Mouse (Mus musculus): Measurements from ENCODE around the gene Fbxo47. TPM values are rescaled to one million over a fixed set of nuclear protein-coding genes. Genes with fewer than 3 reads are reported as not detected.

The Fbxo47 gene
- polyA plus RNA-seq, 1 experiment from 2014 or later, result 0.64 TPM

DNA sequence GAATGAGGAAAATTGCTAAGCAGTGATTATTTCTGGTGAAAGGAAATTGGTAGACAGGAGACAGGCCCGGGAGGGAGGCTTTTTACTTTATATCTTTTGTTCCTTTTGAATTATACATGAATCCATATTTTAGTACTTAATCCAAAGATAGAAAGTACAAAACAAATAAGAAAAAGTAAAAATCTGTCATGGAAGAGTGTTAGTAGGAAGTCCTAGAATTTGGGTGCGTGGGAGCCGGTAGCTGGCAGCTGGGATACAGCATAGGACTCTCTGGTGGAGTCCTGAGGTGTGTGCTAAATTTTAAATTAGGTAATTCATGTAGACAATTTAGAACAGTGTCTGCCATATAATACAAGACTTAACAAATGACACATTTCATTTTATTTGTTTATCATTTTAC, 16.4 kb downstream of the Fbxo47 start:
- no peak overlapping the region for H3K27ac ChIP-seq
- no peak overlapping the region for H3K4me3 ChIP-seq
- WGBS, result 92% methylated on average over 3 of the region's 3 CpGs
- no peaks in the 10 kb centered on the region for H3K36me3 ChIP-seq (replicated peaks)
- no peaks in the 10 kb centered on the region for H3K9me3 ChIP-seq
- no peak for DNase-seq (ENCODE audit: extremely low spot score, low spot score)
- H3K4me1 ChIP-seq, result no peaks in the 10 kb centered on the region
- no peaks in the 10 kb centered on the region for H3K27me3 ChIP-seq (ENCODE audit: poor library complexity, severe bottlenecking)

DNA sequence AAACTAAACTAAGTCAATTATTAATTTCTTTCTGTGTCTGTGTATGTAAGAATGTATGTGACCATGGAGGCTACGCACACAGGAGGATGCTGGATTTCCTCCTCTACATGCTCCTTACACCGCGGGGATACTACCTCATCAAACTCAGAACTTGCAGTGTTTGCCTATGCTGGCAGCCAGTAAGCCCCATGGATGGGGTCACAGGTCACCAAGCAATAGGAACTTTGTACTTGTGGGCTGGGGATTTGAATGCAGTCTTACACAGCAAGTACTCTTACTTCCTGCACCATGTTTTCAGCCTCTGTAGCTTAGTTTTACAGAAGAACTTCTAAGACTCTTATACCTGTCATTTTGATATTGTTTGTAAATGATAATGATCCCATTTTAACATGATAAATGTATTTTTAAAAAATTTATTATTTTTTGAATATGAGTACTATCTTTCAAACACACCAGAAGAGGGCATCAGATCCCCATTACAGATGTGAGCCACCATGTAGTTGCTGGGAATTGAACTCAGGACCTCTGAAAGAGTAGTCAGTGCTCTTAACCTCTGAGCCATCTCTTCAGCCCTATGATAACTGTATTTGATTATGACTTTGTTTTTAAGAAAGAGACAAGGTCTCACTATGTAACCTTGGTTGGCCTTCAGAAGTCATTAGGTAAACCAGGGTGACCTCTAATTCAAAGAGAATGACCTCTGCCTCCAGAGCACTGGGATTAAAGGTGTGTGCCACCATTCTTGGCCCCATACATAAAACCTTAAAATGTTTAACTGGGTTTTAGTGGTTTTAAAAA, 17.7 kb downstream of the Fbxo47 start:
- Histone ChIP-seq H3K9me3 (no peaks in the 10 kb centered on the region), H3K4me1 (no peaks in the 10 kb centered on the region), H3K4me3 (no peak overlapping the region), H3K27me3 (ENCODE audit: poor library complexity, severe bottlenecking) (no peaks in the 10 kb centered on the region), H3K27ac (no peak overlapping the region), H3K36me3 (replicated peaks) (no peaks in the 10 kb centered on the region)
- WGBS, result 94% methylated on average over 3 of the region's 3 CpGs
- DNase-seq (ENCODE audit: extremely low spot score, low spot score), result no peak

DNA sequence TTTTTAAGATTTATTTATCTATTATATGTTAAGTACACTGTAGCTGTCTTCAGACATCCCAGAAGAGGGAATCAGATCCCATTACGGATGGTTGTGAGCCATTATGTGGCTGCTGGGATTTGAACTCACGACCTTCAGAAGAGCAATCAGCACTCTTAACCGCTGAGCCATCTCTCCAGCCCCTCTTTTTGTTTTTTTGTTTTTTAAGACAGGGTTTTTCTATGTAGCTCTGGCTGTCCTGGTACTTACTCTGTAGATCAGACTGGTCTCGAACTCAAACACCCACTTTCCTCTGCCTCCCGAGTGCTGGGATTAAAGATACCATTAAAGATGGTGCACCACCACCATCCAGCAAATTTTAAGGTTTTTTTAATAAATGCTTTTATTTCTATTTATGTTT, 18.5 kb downstream of the Fbxo47 start:
- Histone ChIP-seq H3K36me3 (replicated peaks) (no peaks in the 10 kb centered on the region), H3K4me3 (no peak overlapping the region), H3K9me3 (no peaks in the 10 kb centered on the region), H3K4me1 (no peaks in the 10 kb centered on the region), H3K27ac (no peak overlapping the region), H3K27me3 (ENCODE audit: poor library complexity, severe bottlenecking) (no peaks in the 10 kb centered on the region)
- 88% methylated on average over 5 of the region's 5 CpGs for WGBS
- DNase-seq (ENCODE audit: extremely low spot score, low spot score), result no peak

DNA sequence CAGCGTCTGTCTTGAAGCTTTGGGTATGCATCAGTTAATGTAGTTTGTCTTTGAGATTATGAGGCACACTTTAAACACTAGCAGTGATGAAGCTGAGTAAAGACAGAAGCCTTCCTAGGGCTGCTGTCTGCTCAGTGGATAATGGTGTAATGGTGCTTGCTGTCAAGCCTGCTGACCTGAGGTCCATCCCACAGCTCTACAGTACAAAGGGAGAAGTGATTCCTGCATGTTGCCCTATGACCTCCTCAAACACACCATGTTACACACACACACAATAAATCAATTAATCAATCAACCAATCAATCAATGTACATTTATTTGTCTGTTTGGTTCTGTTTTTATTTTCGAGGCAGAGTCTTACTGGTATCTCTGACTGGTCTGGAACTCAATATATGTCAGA, 21.8 kb downstream of the Fbxo47 start:
- no peaks in the 10 kb centered on the region for H3K27me3 ChIP-seq (ENCODE audit: poor library complexity, severe bottlenecking)
- no peak for DNase-seq (ENCODE audit: extremely low spot score, low spot score)
- no peaks in the 10 kb centered on the region for H3K9me3 ChIP-seq
- no peaks in the 10 kb centered on the region for H3K4me1 ChIP-seq
- H3K36me3 ChIP-seq (replicated peaks), result no peaks in the 10 kb centered on the region
- H3K4me3 ChIP-seq, result no peak overlapping the region
- H3K27ac ChIP-seq, result no peak overlapping the region
- 79% methylated on average over 2 of the region's 2 CpGs for WGBS

DNA sequence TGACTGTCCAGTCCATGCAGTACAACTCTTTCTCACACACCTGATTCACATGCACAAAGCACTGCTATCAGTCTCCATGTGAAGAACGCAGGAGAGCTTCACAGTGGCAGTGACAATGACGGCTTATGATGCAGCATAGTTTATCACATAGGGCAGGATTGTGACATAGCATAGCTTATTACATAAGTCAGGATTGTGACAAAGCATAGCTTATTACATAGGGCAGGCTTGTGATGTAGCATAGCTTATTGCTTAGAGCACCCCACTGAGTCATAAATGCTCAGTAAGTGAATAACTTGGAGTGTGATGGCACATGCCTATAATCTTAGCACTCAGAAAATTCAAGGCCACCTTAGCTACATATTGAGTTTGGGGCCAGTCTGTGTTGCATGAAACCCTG, 28.5 kb downstream of the Fbxo47 start:
- DNase-seq (ENCODE audit: extremely low spot score, low spot score), result no peak
- Histone ChIP-seq H3K4me3 (no peak overlapping the region), H3K36me3 (replicated peaks) (no peaks in the 10 kb centered on the region), H3K27me3 (ENCODE audit: poor library complexity, severe bottlenecking) (no peaks in the 10 kb centered on the region), H3K4me1 (no peaks in the 10 kb centered on the region), H3K9me3 (no peaks in the 10 kb centered on the region), H3K27ac (no peak overlapping the region)
- WGBS, result 93% methylated on average over 2 of the region's 2 CpGs

DNA sequence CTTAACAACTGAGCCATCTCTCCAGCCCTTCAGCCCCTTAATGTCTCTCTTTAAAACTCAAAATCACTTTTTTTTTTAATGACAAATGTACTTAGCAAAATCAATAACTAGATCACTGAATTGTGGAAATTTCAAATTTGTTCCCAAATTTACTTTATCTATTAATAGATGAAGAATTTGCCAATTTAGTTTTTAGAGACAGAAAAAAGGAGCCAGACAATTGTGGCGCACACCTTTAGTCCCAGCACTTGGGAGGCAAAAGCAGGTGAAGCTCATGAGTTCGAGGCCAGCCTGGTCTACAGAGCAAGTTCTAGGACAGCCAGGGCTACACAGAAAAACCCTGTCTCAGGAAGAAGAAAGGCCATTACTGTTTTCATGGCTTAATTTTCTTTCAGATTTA, 32.4 kb downstream of the Fbxo47 start:
- 91% methylated on average over 2 of the region's 2 CpGs for WGBS
- Histone ChIP-seq H3K4me1 (no peaks in the 10 kb centered on the region), H3K27me3 (ENCODE audit: poor library complexity, severe bottlenecking) (no peaks in the 10 kb centered on the region), H3K9me3 (no peaks in the 10 kb centered on the region), H3K4me3 (no peak overlapping the region), H3K36me3 (replicated peaks) (no peaks in the 10 kb centered on the region), H3K27ac (no peak overlapping the region)
- DNase-seq (ENCODE audit: extremely low spot score, low spot score), result no peak

DNA sequence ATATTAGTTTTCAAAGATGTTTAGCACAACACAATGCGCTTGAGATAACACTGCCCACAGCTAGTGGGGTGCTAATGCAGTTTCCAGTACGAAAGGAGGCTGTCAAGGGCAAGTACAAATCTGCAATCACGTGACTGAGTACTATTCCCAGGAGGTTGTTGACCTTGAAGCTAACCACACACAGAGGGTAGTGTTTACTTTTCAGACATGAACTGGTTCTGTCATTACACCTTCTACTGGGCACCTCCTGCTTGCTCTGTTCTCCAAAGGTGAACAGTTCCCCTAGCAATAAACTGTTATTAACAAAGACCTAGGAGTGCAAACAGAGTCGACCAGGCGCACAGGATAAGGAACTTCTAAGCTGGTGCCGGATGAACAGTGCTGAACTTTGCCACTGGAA, 33.6 kb downstream of the Fbxo47 start:
- 85% methylated on average over 6 of the region's 6 CpGs for WGBS
- no peaks in the 10 kb centered on the region for H3K4me1 ChIP-seq
- no peaks in the 10 kb centered on the region for H3K27me3 ChIP-seq (ENCODE audit: poor library complexity, severe bottlenecking)
- no peak for DNase-seq (ENCODE audit: extremely low spot score, low spot score)
- no peak overlapping the region for H3K27ac ChIP-seq
- no peaks in the 10 kb centered on the region for H3K9me3 ChIP-seq
- H3K4me3 ChIP-seq, result no peak overlapping the region
- no peaks in the 10 kb centered on the region for H3K36me3 ChIP-seq (replicated peaks)

DNA sequence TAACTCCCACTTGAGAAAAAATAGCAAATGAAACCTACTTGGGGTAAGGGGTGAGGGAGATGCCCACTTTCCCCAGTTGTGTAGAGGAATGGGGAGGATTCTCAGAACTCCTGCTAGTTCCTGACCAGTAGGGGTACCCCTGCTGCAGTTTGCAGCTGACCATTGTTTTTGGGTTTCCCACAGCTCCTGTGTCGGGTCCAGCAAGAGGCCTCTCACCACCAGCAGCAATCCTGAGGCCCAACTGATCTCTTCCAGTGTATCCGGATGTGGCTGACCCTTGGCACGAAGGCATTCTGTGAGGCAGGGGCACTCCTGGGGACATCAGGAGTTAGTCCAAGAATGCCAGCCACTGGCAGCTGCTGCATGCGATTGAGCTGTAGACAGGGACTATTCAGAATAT, 42.0 kb downstream of the Fbxo47 start:
- H3K36me3 ChIP-seq (replicated peaks), result peaks cover 19% of the 10 kb centered on the region
- 31% methylated on average over 4 of the region's 4 CpGs for WGBS
- H3K4me1 ChIP-seq, result peaks cover 31% of the 10 kb centered on the region
- no peak for DNase-seq (ENCODE audit: extremely low spot score, low spot score)
- H3K4me3 ChIP-seq, result peak overlapping the region; percentile 60
- no peaks in the 10 kb centered on the region for H3K9me3 ChIP-seq
- H3K27ac ChIP-seq, result peak overlapping the region; percentile 91
- H3K27me3 ChIP-seq (ENCODE audit: poor library complexity, severe bottlenecking), result no peaks in the 10 kb centered on the region

DNA sequence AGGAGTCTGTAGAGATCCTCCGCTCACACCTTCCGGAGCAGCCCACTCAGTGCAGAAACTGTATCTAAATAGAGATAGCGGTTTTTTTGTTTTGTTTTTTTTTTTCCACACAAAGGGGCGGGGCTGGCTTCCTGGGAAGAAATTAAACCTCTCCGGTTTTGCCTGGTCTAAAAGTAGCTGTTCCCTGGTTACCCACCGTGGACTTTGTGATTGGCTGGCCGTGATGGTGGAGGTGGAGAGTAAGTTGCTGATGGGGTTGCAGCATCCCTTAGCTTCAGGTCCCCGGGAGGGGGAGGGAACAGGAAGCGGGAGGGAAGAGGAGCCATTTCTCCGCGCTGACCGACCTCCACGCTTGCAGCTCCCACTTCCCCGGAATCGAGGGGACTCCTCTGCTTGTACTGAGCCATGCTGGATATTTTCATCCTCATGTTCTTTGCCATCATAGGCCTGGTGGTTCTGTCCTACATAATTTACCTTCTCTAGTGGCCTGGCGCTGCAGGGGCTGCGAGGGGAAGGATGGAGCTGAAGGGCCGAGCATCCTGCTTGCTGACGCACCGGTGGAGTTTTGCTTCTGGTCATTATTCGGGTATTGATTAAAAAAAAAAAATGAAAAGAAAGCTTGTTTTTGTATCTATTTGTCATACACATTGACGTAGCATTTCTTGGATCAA, 42.8 kb downstream of the Fbxo47 start:
- Histone ChIP-seq H3K27me3 (ENCODE audit: poor library complexity, severe bottlenecking) (no peaks in the 10 kb centered on the region), H3K27ac (peak overlapping the region; percentile 91), H3K36me3 (replicated peaks) (peaks cover 28% of the 10 kb centered on the region), H3K4me3 (peak overlapping the region; percentile 60), H3K4me1 (peaks cover 31% of the 10 kb centered on the region), H3K9me3 (no peaks in the 10 kb centered on the region)
- WGBS, result under 1% methylated on average over 22 of the region's 22 CpGs
- DNase-seq (ENCODE audit: extremely low spot score, low spot score), result peak; percentile 83

DNA sequence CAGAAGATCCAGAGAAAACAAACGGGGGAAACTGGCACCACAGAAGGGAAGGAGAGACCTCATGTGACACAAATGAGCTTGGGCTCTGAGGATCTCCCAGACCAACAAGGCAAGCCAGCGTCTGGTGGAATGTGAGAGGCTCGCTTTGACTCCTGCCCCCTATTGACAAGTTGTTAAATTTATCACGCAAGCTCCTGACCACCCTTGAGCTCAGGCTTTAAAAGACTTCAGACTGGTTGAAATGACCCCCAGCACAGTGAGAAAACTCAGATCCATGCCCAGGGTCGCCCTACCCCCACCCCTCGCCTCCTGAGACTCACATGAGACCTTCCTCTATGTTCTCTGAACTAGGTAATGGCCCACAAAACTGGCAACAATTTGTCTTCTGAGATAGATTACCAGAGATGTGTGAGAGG, 43.4 kb downstream of the Fbxo47 start, which contains the start of gene B230217C12Rik:
Gene B230217C12Rik (plus strand): TSS at position 242 of the 416 bp plus-strand sequence.
- WGBS, result 3% methylated on average over 6 of the region's 6 CpGs
- peaks cover 31% of the 10 kb centered on the region for H3K4me1 ChIP-seq
- H3K4me3 ChIP-seq, result peak within 1 kb of the TSS; percentile 60
- H3K9me3 ChIP-seq, result no peaks in the 10 kb centered on the region
- H3K36me3 ChIP-seq (replicated peaks), result peaks cover 34% of the 10 kb centered on the region
- H3K27ac ChIP-seq, result peak within 1 kb of the TSS; percentile 91
- DNase-seq (ENCODE audit: extremely low spot score, low spot score), result peak; percentile 54
- H3K27me3 ChIP-seq (ENCODE audit: poor library complexity, severe bottlenecking), result no peaks in the 10 kb centered on the region

DNA sequence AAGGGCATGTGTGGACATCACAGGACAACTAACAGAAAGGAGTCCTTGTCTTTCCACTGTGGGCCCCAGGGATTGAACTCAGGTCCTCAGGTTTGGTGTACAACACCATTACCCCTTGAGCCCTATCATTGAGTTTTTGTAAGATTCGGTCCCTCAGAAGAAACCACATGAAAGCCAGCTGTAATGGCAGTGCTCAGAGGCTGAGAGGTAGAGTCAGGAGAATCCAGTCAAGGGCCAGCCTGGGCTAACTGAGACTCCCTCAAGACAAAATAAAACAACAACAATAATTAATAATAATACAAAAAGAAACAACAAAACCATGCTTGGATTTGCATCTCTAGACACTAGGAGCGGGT, 43.8 kb downstream of the Fbxo47 start:
- peaks cover 31% of the 10 kb centered on the region for H3K4me1 ChIP-seq
- WGBS, result 72% methylated on average over 2 of the region's 2 CpGs
- no peaks in the 10 kb centered on the region for H3K9me3 ChIP-seq
- peak overlapping the region; percentile 60 for H3K4me3 ChIP-seq
- DNase-seq (ENCODE audit: extremely low spot score, low spot score), result no peak
- H3K27me3 ChIP-seq (ENCODE audit: poor library complexity, severe bottlenecking), result no peaks in the 10 kb centered on the region
- H3K36me3 ChIP-seq (replicated peaks), result peaks cover 37% of the 10 kb centered on the region
- peak overlapping the region; percentile 91; the same call in 1 of the 2 replicates for H3K27ac ChIP-seq

DNA sequence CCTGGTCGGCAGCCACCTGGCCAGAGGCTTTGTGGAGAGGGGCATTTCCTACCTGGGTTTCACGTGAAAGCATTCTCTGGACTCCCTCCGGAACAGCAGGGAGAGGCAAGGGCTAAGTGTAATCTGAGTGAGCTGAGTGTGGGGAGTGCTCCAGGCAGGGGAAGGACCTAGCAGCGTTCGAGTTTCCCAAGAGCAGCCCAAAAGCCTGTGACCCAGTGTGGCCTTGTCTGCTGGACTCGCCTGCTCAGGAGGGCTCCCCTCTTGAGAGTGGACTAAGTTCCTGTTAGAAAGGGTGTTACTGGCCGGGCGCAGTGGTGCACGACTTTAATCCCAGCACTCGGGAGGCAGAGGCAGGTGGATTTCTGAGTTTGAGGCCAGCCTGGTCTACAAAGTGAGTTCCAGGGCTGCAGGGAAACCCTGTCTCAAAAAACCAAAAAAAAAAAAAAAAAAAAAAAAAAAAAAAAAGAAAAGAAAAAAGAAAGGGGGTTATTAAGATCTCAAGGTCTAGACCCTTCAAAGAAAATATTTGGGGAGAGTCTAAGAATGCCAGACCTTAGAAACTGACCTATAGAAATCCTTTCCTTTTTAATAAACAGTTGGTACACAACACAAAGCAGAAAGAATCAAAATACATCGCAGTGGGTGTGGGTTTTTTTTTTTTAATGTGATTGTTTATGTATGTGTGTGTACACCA, 44.4 kb downstream of the Fbxo47 start:
- no peak for DNase-seq (ENCODE audit: extremely low spot score, low spot score)
- H3K36me3 ChIP-seq (replicated peaks), result peaks cover 43% of the 10 kb centered on the region
- H3K27me3 ChIP-seq (ENCODE audit: poor library complexity, severe bottlenecking), result no peaks in the 10 kb centered on the region
- WGBS, result 61% methylated on average over 11 of the region's 11 CpGs
- no peak overlapping the region for H3K4me3 ChIP-seq
- no peaks in the 10 kb centered on the region for H3K9me3 ChIP-seq
- H3K4me1 ChIP-seq, result peaks cover 31% of the 10 kb centered on the region
- H3K27ac ChIP-seq, result peak overlapping the region; percentile 4; the same call in 1 of the 2 replicates

Measured in forebrain, embryonic 10.5 days (tissue).